Mouse (Mus musculus): ENCODE data around the gene Prpsap1. TPM values are rescaled to one million over a fixed set of nuclear protein-coding genes. Genes with fewer than 3 reads are reported as not detected.
"Not testable (repeated sequence)": the region's sequence is repeated elsewhere in the genome, so short reads cannot be mapped to it uniquely, and the experiment has no call there.

The Prpsap1 gene
- polyA plus RNA-seq, 1 experiment from 2014 or later, result 260 TPM

DNA sequence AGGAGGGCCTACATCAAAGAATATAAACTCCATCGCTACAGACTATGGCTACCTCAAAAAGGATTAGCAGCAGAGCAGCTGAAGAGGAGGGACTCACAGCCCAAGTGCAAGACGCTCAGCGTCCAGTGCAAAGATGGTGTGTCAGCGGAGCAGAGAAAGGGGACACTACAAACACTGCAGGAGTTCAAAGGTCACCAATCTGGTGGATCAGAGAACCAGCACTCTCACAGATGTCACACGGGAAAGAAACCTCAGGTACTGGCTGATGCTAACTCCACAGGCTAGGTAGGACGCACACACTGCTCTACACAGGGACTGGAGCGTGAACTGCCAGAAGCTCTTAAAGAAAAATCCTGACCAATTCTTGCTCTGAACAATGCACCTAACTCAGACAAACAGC lies 15.0 kb downstream of the Prpsap1 start:
- WGBS, result 82% methylated on average over 7 of the region's 7 CpGs
- H3K27ac ChIP-seq (ENCODE audit: low read length), result no peak overlapping the region
- H3K9ac ChIP-seq (ENCODE audit: low read depth, low read length), result no peak overlapping the region
- no peak overlapping the region for H3K4me2 ChIP-seq (ENCODE audit: low read depth, low read length)
- no peak for ATAC-seq
- H3K9me3 ChIP-seq (ENCODE audit: control insufficient read depth, low read length), result no peaks in the 10 kb centered on the region
- no peaks in the 10 kb centered on the region for H3K27me3 ChIP-seq (replicated peaks; ENCODE audit: control insufficient read depth, insufficient read depth, low read length)
- no peaks in the 10 kb centered on the region for H3K4me1 ChIP-seq (ENCODE audit: control insufficient read depth, insufficient read depth, low read length)
- H3K4me3 ChIP-seq (ENCODE audit: low read length), result no peak overlapping the region
- peaks cover 44% of the 10 kb centered on the region for H3K36me3 ChIP-seq (ENCODE audit: control insufficient read depth, insufficient read depth, low read length)

DNA sequence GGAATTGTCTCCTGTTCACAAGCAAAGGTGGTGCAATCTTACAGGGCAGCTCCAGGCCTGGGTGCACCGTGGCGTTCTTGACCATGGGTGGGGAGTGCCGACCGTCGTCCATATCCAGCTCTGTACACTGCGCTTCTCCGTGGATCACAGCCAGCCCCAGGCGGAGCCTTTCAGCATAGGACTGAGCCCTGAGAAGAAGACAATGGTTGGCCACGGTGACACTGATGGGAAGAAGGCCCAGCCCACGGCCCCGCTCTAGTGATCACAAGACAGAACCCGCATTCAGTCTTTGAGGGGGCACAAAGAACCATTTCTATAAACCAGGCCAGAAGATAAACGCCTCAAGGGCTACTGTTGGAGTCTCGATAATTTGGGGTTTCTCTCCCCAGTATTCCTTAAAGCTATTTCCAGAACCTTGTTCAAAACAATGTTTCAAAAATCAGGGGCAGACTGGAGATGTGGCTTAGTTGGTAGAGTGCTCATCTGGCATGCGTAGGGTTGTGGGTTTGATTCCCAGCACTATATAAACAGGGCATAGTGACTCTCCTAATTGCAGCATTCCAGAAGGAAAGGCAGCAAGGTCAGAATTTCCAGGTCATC lies 16.7 kb downstream of the Prpsap1 start:
- WGBS, result 86% methylated on average over 15 of the region's 15 CpGs
- no peaks in the 10 kb centered on the region for H3K4me1 ChIP-seq (ENCODE audit: control insufficient read depth, insufficient read depth, low read length)
- ATAC-seq, result no peak
- H3K27ac ChIP-seq (ENCODE audit: low read length), result no peak overlapping the region
- H3K9ac ChIP-seq (ENCODE audit: low read depth, low read length), result no peak overlapping the region
- no peak overlapping the region for H3K4me3 ChIP-seq (ENCODE audit: low read length)
- H3K27me3 ChIP-seq (replicated peaks; ENCODE audit: control insufficient read depth, insufficient read depth, low read length), result no peaks in the 10 kb centered on the region
- no peak overlapping the region for H3K4me2 ChIP-seq (ENCODE audit: low read depth, low read length)
- peaks cover 49% of the 10 kb centered on the region for H3K36me3 ChIP-seq (ENCODE audit: control insufficient read depth, insufficient read depth, low read length)
- H3K9me3 ChIP-seq (ENCODE audit: control insufficient read depth, low read length), result no peaks in the 10 kb centered on the region

- 85% methylated on average over 6 of the region's 6 CpGs for WGBS
- no peak overlapping the region for H3K9ac ChIP-seq (ENCODE audit: low read depth, low read length)
These were observed 17.3 kb downstream of the Prpsap1 start for GRCm38 (mm10) chr11:116476696-116477095.

DNA sequence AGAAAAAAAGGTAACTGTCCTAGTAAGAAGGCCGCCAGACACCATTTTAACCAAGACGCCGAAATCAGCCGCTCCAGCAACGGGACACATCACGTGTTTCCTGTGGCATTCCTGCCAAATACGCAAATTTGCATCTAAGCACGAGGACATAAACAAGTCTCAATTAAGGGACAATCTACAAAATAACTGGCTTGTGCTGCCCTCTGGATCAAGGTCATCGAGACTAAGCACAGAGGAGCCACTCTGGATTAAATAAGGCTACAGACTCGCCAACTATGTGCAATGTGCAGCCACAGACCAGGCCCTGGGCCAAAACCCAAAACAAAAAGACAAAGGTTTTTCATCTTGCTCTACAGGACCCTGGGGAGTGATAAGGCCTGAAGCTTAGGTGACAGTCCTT lies 18.0 kb downstream of the Prpsap1 start:
- Histone ChIP-seq H3K27ac (ENCODE audit: low read length) (no peak overlapping the region), H3K9me3 (ENCODE audit: control insufficient read depth, low read length) (no peaks in the 10 kb centered on the region), H3K4me2 (ENCODE audit: low read depth, low read length) (no peak overlapping the region), H3K9ac (ENCODE audit: low read depth, low read length) (no peak overlapping the region), H3K36me3 (ENCODE audit: control insufficient read depth, insufficient read depth, low read length) (peaks cover 49% of the 10 kb centered on the region), H3K4me3 (ENCODE audit: low read length) (no peak overlapping the region), H3K27me3 (replicated peaks; ENCODE audit: control insufficient read depth, insufficient read depth, low read length) (no peaks in the 10 kb centered on the region), H3K4me1 (ENCODE audit: control insufficient read depth, insufficient read depth, low read length) (no peaks in the 10 kb centered on the region)
- WGBS, result 91% methylated on average over 10 of the region's 10 CpGs
- ATAC-seq, result no peak

More at GRCm38 (mm10) chr11:116476696-116477095, 17.3 kb downstream of the Prpsap1 start:
- peaks cover 51% of the 10 kb centered on the region for H3K36me3 ChIP-seq (ENCODE audit: control insufficient read depth, insufficient read depth, low read length)
- no peak overlapping the region for H3K4me3 ChIP-seq (ENCODE audit: low read length)
- H3K4me1 ChIP-seq (ENCODE audit: control insufficient read depth, insufficient read depth, low read length), result no peaks in the 10 kb centered on the region
- H3K9me3 ChIP-seq (ENCODE audit: control insufficient read depth, low read length), result no peaks in the 10 kb centered on the region
- H3K4me2 ChIP-seq (ENCODE audit: low read depth, low read length), result no peak overlapping the region
- no peaks in the 10 kb centered on the region for H3K27me3 ChIP-seq (replicated peaks; ENCODE audit: control insufficient read depth, insufficient read depth, low read length)
- no peak for ATAC-seq
- no peak overlapping the region for H3K27ac ChIP-seq (ENCODE audit: low read length)

DNA sequence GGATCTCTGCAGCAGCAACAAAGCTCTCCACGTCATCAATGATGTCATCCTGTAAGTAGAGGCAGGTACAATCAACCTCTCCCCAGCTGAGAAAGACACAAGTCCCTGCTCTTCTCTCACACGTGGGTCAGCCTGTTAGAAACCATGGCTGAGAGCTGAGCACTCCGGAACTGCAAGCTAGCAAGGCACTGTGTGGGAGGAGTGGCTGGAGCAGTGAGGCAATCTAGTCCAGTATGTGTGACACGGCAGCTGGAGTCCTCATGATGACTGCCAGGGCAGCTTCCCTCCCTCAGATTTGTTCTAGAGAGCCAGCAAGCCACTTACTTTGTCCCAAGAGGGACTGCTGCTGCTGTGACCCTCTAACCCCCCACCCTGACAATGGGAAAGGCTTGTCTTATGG lies 21.7 kb downstream of the Prpsap1 start:
- H3K27me3 ChIP-seq (replicated peaks; ENCODE audit: control insufficient read depth, insufficient read depth, low read length), result no peaks in the 10 kb centered on the region
- no peak overlapping the region for H3K4me3 ChIP-seq (ENCODE audit: low read length)
- 77% methylated on average over 4 of the region's 4 CpGs for whole genome bisulfite sequencing
- no peak overlapping the region for H3K27ac ChIP-seq (ENCODE audit: low read length)
- no peaks in the 10 kb centered on the region for H3K4me1 ChIP-seq (ENCODE audit: control insufficient read depth, insufficient read depth, low read length)
- peaks cover 42% of the 10 kb centered on the region for H3K36me3 ChIP-seq (ENCODE audit: control insufficient read depth, insufficient read depth, low read length)
- ATAC-seq, result no peak
- H3K9me3 ChIP-seq (ENCODE audit: control insufficient read depth, low read length), result no peaks in the 10 kb centered on the region
- no peak overlapping the region for H3K9ac ChIP-seq (ENCODE audit: low read depth, low read length)
- no peak overlapping the region for H3K4me2 ChIP-seq (ENCODE audit: low read depth, low read length)

DNA sequence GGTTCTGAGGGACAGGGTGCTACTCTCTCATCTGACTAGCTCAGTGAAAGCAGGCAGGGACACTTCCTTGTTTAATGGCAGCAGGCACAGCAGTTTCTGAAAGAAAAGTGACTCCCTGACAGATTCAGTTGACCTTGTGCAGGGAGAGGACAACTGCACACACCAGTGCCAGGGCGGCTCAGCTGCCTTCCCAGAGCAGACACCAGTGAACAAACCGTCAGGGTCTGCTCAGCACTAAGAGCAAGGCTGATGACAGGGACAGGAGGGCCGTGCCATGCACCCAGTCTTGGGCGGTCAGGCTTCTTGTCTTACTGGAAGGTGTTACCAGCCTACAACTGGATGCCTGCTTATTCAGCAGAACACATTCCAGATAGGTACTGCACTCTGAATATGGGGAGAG lies 23.1 kb downstream of the Prpsap1 start:
- peaks cover 32% of the 10 kb centered on the region for H3K36me3 ChIP-seq (ENCODE audit: control insufficient read depth, insufficient read depth, low read length)
- no peaks in the 10 kb centered on the region for H3K9me3 ChIP-seq (ENCODE audit: control insufficient read depth, low read length)
- 85% methylated on average over 4 of the region's 4 CpGs for WGBS
- no peaks in the 10 kb centered on the region for H3K4me1 ChIP-seq (ENCODE audit: control insufficient read depth, insufficient read depth, low read length)
- no peak for ATAC-seq
- no peak overlapping the region for H3K4me3 ChIP-seq (ENCODE audit: low read length)
- H3K27ac ChIP-seq (ENCODE audit: low read length), result no peak overlapping the region
- no peaks in the 10 kb centered on the region for H3K27me3 ChIP-seq (replicated peaks; ENCODE audit: control insufficient read depth, insufficient read depth, low read length)
- no peak overlapping the region for H3K9ac ChIP-seq (ENCODE audit: low read depth, low read length)
- H3K4me2 ChIP-seq (ENCODE audit: low read depth, low read length), result no peak overlapping the region

DNA sequence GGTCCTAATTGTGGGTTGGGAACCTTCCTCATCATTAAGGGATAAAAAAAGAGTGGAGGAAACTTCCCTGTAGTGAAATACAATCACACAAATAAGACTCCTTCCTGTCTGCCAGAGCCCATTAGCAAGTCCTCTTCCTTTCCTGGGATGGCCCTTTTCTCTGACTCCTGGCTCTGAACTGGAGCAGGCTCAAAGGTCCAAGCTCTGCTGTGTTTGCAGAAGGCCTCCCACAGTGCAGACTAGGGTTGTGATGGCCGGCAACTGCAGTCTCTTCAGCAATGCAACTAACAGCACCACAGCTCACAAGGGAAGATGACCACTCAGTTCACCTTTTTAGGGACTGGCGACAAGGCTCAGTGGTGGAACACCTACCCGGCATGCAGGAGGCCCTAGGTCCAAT lies 23.8 kb downstream of the Prpsap1 start:
- peak; percentile 38; the same call in 1 of the 2 replicates for ATAC-seq
- H3K4me3 ChIP-seq (ENCODE audit: low read length), result no peak overlapping the region
- H3K4me1 ChIP-seq (ENCODE audit: control insufficient read depth, insufficient read depth, low read length), result no peaks in the 10 kb centered on the region
- H3K9ac ChIP-seq (ENCODE audit: low read depth, low read length), result no peak overlapping the region
- no peaks in the 10 kb centered on the region for H3K9me3 ChIP-seq (ENCODE audit: control insufficient read depth, low read length)
- H3K27me3 ChIP-seq (replicated peaks; ENCODE audit: control insufficient read depth, insufficient read depth, low read length), result no peaks in the 10 kb centered on the region
- no peak overlapping the region for H3K27ac ChIP-seq (ENCODE audit: low read length)
- peaks cover 32% of the 10 kb centered on the region for H3K36me3 ChIP-seq (ENCODE audit: control insufficient read depth, insufficient read depth, low read length)
- WGBS, result 79% methylated on average over 3 of the region's 3 CpGs
- H3K4me2 ChIP-seq (ENCODE audit: low read depth, low read length), result no peak overlapping the region

DNA sequence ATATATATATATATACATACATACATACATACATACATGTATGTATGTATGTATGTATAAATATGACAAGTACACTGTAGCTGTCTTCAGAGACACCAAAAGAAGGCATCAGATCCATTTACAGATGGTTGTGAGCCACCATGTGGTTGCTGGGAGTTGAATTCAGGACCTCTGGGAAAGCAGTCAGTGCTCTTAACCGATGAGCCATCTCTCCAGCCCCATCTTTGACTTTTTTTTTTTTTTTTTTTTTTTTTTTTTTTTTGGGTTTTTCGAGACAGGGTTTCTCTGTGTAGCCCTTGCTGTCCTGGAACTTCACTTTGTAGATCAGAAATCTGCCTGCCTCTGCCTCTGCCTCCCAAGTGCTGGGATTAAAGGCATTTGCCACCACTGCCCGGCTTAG lies 25.7 kb downstream of the Prpsap1 start:
- H3K27ac ChIP-seq (ENCODE audit: low read length); H3K27me3 ChIP-seq (replicated peaks; ENCODE audit: control insufficient read depth, insufficient read depth, low read length); H3K4me2 ChIP-seq (ENCODE audit: low read depth, low read length); H3K9me3 ChIP-seq (ENCODE audit: control insufficient read depth, low read length); H3K9ac ChIP-seq (ENCODE audit: low read depth, low read length); ATAC-seq; H3K4me3 ChIP-seq (ENCODE audit: low read length); H3K4me1 ChIP-seq (ENCODE audit: control insufficient read depth, insufficient read depth, low read length): not testable (repeated sequence)
- H3K36me3 ChIP-seq (ENCODE audit: control insufficient read depth, insufficient read depth, low read length), result peaks cover 27% of the 10 kb centered on the region
- 80% methylated on average over 3 of the region's 3 CpGs for WGBS

GRCm38 (mm10) chr11:116466141-116466540 lies 27.9 kb downstream of the Prpsap1 start, which contains the start of gene Qrich2:
TSS of gene Qrich2 (minus strand) at chr11:116466241.
- no peak within 1 kb of the TSS for H3K9ac ChIP-seq (ENCODE audit: low read depth, low read length)
- no peaks in the 10 kb centered on the region for H3K4me1 ChIP-seq (ENCODE audit: control insufficient read depth, insufficient read depth, low read length)
- no peaks in the 10 kb centered on the region for H3K9me3 ChIP-seq (ENCODE audit: control insufficient read depth, low read length)
- no peak within 1 kb of the TSS for H3K27ac ChIP-seq (ENCODE audit: low read length)
- no peak within 1 kb of the TSS for H3K4me2 ChIP-seq (ENCODE audit: low read depth, low read length)
- H3K27me3 ChIP-seq (replicated peaks; ENCODE audit: control insufficient read depth, insufficient read depth, low read length), result no peaks in the 10 kb centered on the region
- WGBS, result 60% methylated on average over 20 of the region's 20 CpGs
- H3K36me3 ChIP-seq (ENCODE audit: control insufficient read depth, insufficient read depth, low read length), result peaks cover 10% of the 10 kb centered on the region
- no peak for ATAC-seq
- H3K4me3 ChIP-seq (ENCODE audit: low read length), result no peak within 1 kb of the TSS

GRCm38 (mm10) chr11:116463833-116464232 lies 30.2 kb downstream of the Prpsap1 start:
- WGBS, result 3% methylated on average over 2 of the region's 2 CpGs
- ATAC-seq, result peak; percentile 91

More at GRCm38 (mm10) chr11:116463833-116464232, 30.2 kb downstream of the Prpsap1 start:
- Histone ChIP-seq H3K9me3 (ENCODE audit: control insufficient read depth, low read length) (no peaks in the 10 kb centered on the region), H3K36me3 (ENCODE audit: control insufficient read depth, insufficient read depth, low read length) (no peaks in the 10 kb centered on the region), H3K4me2 (ENCODE audit: low read depth, low read length) (no peak overlapping the region), H3K4me3 (ENCODE audit: low read length) (no peak overlapping the region), H3K9ac (ENCODE audit: low read depth, low read length) (no peak overlapping the region; the same call in 1 of the 2 replicates), H3K27ac (ENCODE audit: low read length) (no peak overlapping the region), H3K4me1 (ENCODE audit: control insufficient read depth, insufficient read depth, low read length) (no peaks in the 10 kb centered on the region), H3K27me3 (replicated peaks; ENCODE audit: control insufficient read depth, insufficient read depth, low read length) (no peaks in the 10 kb centered on the region)
